In the genomic region with DNA sequence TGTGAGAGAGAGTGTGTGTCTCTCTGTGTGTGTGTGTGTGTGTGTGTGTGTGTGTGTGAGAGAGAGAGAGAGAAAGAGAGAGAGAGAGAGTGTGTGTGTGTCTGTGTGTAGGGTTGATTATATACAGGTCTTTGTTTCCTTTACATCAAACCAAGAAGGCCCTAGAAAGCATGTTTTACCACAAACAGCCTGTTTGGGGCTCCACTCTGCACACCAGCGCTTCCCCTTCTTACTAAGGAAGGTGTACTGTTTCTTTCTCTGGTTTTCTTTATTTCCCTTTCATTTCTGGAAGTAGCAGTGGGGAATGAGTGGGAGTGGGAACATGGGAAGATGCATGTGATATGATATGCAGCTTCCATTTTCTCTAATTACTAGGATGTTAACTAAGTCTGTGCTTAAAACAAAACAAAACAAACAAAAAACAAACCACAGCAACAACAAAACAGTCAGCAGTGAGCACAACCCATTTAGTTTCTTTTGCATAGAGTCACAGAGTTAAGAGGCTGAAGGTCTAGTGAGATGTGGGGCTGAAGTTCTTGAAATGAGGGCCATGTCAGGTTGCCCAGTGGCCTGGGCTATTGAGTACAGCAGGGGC, we compare ENCODE assay signal across 8 mouse cellular contexts. TPM values are rescaled to one million over a fixed set of nuclear protein-coding genes. Genes with fewer than 3 reads are reported as not detected.
DNase-seq lines count a peak whose midpoint lies in the region; ATAC-seq lines count a peak whose summit lies in the region.

No protein-coding gene starts in this region.

- 63% methylated on average over 1 of the region's 1 CpGs for WGBS in heart, embryonic 11.5 days (ENCODE audit: insufficient replicate concordance)
- 19% methylated on average over 1 of the region's 1 CpGs for WGBS in forebrain, embryonic 13.5 days
- 8% methylated on average over 1 of the region's 1 CpGs for WGBS in liver, embryonic 15.5 days (ENCODE audit: insufficient replicate concordance)

- H3K27me3 ChIP-seq in heart, embryonic 11.5 days (ENCODE audit: control insufficient read depth, insufficient read depth, low read length): no peaks in the 10 kb centered on the region
- H3K27me3 ChIP-seq in forebrain, embryonic 13.5 days: no peaks in the 10 kb centered on the region
- H3K27me3 ChIP-seq in liver, embryonic 15.5 days: no peaks in the 10 kb centered on the region

- no peak for ATAC-seq in heart, embryonic 11.5 days (replicated peaks; ENCODE audit: insufficient number of reproducible peaks, low FRiP score, low TSS enrichment)
- peak; percentile 12 for ATAC-seq in forebrain, embryonic 13.5 days
- no peak for ATAC-seq in liver, embryonic 15.5 days (ENCODE audit: insufficient read depth)

- no peak for DNase-seq in heart, adult 11 months
- DNase-seq in 416B (ENCODE audit: low read depth): peak; percentile 82
- no peak for DNase-seq in cerebellum, postnatal 10 days
- no peak for DNase-seq in right cerebral cortex, adult 18-20 months
- no peak for DNase-seq in urinary bladder, adult 18-20 months (ENCODE audit: low spot score in 2 of 2)

- no peak overlapping the region for H3K4me3 ChIP-seq in heart, embryonic 11.5 days (ENCODE audit: low read depth, low read length)
- no peak overlapping the region for H3K4me3 ChIP-seq in forebrain, embryonic 13.5 days
- H3K4me3 ChIP-seq in liver, embryonic 15.5 days (replicated peaks): no peak overlapping the region

- H3K9ac ChIP-seq in heart, embryonic 11.5 days (ENCODE audit: low read depth, low read length): peak overlapping the region; percentile 46; the same call in 1 of the 2 replicates
- peak overlapping the region; percentile 52; the same call in 1 of the 2 replicates for H3K9ac ChIP-seq in forebrain, embryonic 13.5 days
- H3K9ac ChIP-seq in liver, embryonic 15.5 days: peak overlapping the region; percentile 23; the same call in 1 of the 2 replicates

- H3K9me3 ChIP-seq in heart, embryonic 11.5 days (replicated peaks; ENCODE audit: control insufficient read depth, low read length): no peaks in the 10 kb centered on the region
- no peaks in the 10 kb centered on the region for H3K9me3 ChIP-seq in forebrain, embryonic 13.5 days (replicated peaks)
- H3K9me3 ChIP-seq in liver, embryonic 15.5 days (replicated peaks): no peaks in the 10 kb centered on the region

- H3K4me1 ChIP-seq in heart, embryonic 11.5 days (ENCODE audit: control insufficient read depth, insufficient read depth, low read length): peaks cover 39% of the 10 kb centered on the region
- peaks cover 80% of the 10 kb centered on the region for H3K4me1 ChIP-seq in forebrain, embryonic 13.5 days
- peaks cover 77% of the 10 kb centered on the region for H3K4me1 ChIP-seq in liver, embryonic 15.5 days (replicated peaks)

- peak overlapping the region; percentile 34; the same call in 1 of the 2 replicates for H3K4me2 ChIP-seq in heart, embryonic 11.5 days
- H3K4me2 ChIP-seq in forebrain, embryonic 13.5 days: peak overlapping the region; percentile 42
- 0 out of 2 replicates have a peak overlapping the region, but pooled peaks have one; percentile 42 for H3K4me2 ChIP-seq in liver, embryonic 15.5 days

- H3K27ac ChIP-seq in heart, embryonic 11.5 days (ENCODE audit: low read depth, low read length): peak overlapping the region; percentile 85
- H3K27ac ChIP-seq in forebrain, embryonic 13.5 days: peak overlapping the region; percentile 96
- peak overlapping the region; percentile 76 for H3K27ac ChIP-seq in liver, embryonic 15.5 days (replicated peaks)

- no peaks in the 10 kb centered on the region for H3K36me3 ChIP-seq in heart, embryonic 11.5 days (ENCODE audit: control insufficient read depth, insufficient read depth, low read length)
- no peaks in the 10 kb centered on the region for H3K36me3 ChIP-seq in forebrain, embryonic 13.5 days (ENCODE audit: poor library complexity, severe bottlenecking)
- H3K36me3 ChIP-seq in liver, embryonic 15.5 days (replicated peaks): no peaks in the 10 kb centered on the region

RNA-seq across cellular contexts. Expression of gene Notch2, which starts 49.4 kb away (rescaled TPM):
- 12.5 and 13.4 TPM in 2 replicates for polyA plus RNA-seq in heart, embryonic 11.5 days (2014; fragmentation: Nextera tagmentation; extraction: Ambion mirVana)
- 18.6 and 19.9 TPM in 2 replicates for polyA plus RNA-seq in forebrain, embryonic 13.5 days (2015; fragmentation: Nextera tagmentation; extraction: Ambion mirVana)
- 6.4 and 7.0 TPM in 2 replicates for polyA plus RNA-seq in liver, embryonic 15.5 days (2015; fragmentation: Nextera tagmentation; extraction: Ambion mirVana)
